Mouse (Mus musculus) adipose tissue, adult 10 weeks (tissue): ENCODE data around the gene Gm28553. TPM values are rescaled to one million over a fixed set of nuclear protein-coding genes. Genes with fewer than 3 reads are reported as not detected.

ENCODE experiments used
- polyA plus RNA-seq: library from polyadenylated mRNA; stranded (reverse); fragments of 350-450 nt; fragmentation: Illumina TruSeq; extraction: RNeasy Lipid Tissue Mini Kit (QIAGEN cat#74804); gene quantifications from one replicate; pipeline ENCODE4 v1.2.3, GENCODE M21; 2014; ENCODE audit warnings: low read depth, low replicate concordance

Gm28553 gene
- not detected for polyA plus RNA-seq

DNA sequence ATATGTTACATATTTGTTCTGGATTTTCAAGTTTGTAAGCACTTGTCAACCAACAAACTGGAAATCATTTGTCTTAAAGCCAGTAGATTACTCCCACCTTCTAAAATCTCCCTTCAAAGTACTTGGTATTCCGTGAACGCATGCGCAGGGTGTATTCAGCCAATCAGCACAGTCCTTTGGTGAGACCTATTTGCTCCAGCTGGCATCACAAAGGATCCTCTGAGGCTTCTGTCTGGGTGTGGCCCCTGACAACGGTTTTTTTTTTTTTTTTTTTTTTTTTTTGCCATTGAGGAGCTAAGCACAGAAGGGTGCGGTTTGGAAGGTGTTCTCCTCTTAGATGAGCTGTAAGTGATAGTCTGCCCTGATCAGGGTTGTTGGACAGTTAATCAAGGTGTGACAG is at the start of gene Gm28553:
Gene Gm28553, plus strand, starts transcription at position 301 of the 400 bp plus-strand sequence.

